Mouse (Mus musculus): Measurements from ENCODE around the gene Trim29.

- TF ChIP-seq CTCF (IDR thresholded peaks at IDR 0.05; ENCODE audit: extremely low read depth, insufficient read length, insufficient replicate concordance, low read depth, low read length), result no peak
- TF ChIP-seq POLR2A (IDR thresholded peaks at IDR 0.05; ENCODE audit: low read depth, low read length), result no peak
These were observed 10.3 kb upstream of the Trim29 start for GRCm38 (mm10) chr9:43300394-43300793.
